Mouse (Mus musculus): ENCODE results near the gene Papss2.

DNA sequence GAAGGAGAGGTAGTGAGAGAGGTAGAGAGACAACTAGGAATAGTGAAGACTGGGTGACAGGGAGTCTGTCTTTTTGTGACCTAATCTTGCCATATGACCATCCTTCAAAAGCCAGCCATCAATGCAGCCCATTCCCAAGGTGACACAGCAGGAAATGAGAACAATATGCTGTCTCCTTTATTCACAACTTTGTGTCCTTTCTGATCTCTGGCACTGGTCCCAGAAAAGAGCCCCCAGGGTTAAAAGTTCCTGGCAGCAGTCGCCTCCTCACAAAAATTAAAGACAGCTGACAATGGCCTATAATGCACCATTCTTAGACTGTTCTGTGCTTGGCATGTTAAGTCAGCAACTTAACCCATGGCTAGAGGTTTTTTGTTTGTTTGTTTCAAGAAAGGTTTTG, 17.8 kb upstream of the Papss2 start:
- TF ChIP-seq CTCF (conservative IDR thresholded peaks at IDR 0.05; ENCODE audit: low read length) (no peak), POU5F1 (IDR thresholded peaks at IDR 0.05; ENCODE audit: borderline replicate concordance, low read length) (no peak), NANOG (IDR thresholded peaks at IDR 0.05; ENCODE audit: borderline replicate concordance, low read length) (no peak)

All from E14TG2a.4 (cell line).